Mouse (Mus musculus): ENCODE results near the gene Lrrc1. TPM values are rescaled to one million over a fixed set of nuclear protein-coding genes. Genes with fewer than 3 reads are reported as not detected.

Lrrc1 gene
- total RNA-seq, 2 experiments from 2014 or later, result 4.5 to 5.9 TPM

DNA sequence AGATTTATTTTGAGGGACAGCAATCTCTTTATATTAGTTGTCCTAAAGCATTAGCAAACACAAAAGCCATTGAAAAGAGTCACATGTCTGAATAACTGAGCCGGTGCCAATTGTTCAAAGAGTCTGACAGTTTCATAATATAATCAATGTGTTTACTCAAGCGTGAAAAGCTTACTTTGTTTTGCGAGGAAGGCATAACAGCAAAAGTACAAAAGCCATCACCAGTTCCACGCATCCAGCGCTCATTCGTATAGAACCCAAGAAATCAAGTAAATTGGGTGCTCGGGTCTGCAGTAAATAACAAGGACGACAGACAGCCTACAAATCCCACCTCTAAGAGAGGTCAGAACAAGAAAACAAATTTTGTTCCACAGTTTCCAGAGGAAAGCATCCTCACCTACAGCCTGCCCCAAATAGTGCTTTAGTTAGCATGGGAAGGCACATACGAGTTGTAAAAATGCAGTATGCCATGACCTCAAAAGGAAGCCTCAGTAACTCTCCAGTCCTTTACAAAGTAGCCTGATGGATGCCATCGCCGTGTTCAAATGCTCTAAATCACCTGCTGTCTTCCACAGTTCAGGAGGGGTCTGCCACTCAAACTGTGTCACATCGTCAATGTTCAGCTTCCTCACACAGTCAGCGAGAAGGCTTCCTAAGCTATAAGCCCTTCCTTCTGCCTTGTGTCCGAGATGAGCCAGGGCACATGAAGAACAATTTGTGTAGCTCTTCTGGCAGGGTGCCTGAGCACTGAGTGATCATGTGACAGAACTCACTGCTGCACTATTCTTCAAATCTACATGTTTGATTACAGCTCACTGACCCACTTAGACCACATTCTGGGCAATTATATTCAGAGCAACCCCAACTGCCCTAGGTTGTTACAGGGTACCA lies 41.9 kb downstream of the Lrrc1 start:
- no peak for DNase-seq (ENCODE audit: low spot score in 2 of 2)

DNA sequence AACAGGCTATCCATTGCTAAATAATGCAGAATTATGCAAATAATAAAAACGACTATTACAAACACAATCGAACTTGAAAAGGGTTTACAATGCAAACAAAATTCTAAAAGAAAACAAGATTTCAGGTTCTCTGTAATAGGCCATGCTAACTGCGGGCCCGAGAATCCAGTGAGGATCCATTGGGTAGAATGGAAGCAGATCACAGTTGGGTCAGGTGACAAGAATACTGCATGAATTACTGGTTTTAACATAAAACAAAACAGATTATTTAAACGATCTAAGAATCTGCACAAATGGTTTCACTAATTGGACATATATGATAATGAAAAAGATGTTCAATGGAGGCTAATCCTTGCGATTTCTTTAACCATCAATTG lies 42.5 kb downstream of the Lrrc1 start:
- DNase-seq (ENCODE audit: low spot score in 2 of 2), result no peak

DNA sequence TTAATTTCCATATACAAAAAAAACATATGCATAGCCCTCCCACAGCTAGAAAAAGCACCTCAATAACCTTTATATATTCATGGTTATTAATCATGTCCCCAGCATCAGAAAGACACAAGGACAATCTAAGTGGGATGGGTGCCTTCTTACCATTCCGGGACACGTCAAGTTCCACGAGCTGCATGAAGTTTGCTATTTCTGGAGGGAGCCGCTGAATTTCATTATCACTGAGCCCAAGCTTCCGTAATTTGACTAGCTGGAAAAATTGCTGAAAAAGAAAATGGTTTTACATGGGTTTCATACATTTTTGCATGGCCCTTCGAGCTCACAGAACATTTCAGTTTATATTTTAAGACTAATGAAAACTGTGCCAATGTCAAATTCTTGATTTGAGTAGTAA lies 45.6 kb downstream of the Lrrc1 start:
- no peak for DNase-seq (ENCODE audit: low spot score in 2 of 2)

DNA sequence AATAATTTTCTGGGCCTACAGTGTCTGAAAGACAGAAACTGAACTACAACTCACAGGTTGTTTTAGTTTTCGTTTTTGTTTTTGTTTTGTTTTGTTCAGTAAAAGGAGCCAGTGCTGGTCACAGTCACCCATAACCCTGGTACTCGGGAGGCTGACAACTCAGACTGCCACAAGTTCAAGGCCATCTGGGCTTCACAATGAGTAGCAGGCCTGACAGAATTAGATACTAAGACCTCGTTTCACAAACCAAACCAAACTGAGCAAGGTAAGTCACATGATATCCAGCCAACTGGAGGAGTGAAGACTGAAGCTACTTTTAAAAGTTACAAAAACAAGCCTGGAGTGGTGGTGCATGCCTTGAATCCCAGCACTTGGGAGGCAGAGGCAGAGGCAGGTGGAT lies 46.3 kb downstream of the Lrrc1 start:
- no peak for DNase-seq (ENCODE audit: low spot score in 2 of 2)

DNA sequence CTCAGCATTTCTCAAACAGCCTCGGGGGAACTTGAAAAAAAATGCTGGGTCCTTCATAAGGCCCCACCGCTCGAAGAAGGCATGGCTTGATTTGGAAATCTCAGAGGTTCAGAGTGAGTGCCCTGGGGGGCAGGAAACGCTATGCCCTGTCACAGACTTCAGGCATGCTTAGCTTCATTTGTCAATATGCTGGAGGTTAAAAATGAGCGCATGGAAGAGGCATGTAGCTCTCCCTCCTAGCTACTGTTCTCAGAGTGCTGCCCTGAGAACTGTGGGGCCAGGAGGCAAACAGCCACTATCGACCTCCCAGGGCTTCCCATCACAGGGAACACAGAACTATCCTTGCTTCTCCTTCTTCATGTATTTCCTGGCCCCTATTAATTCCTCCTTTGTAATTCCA lies 47.5 kb downstream of the Lrrc1 start:
- DNase-seq (ENCODE audit: low spot score in 2 of 2), result no peak

DNA sequence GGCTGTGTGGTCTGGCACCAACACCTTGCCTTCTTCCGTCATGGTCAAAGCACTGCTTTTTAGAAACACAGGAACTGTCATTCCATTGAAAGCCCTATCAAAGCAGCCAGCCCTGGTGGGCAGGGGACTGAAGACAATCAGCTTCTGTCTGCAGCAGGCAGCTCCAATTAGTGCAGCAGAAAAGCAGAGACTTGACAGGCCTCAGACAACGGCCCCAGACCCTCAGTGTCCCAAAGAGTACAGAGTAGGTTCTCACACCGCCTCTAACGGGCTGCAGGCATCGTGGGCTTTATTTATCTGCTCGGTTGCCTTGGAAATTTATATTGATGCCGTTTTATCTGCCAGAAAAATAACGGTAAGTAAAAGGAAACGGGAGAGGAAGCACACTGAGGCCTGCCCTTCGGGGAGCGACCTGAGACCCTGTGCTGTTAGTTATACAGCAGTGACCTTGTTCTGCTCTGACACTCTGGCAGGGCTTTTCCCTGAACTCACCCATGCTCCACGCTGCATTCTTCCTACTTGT lies 48.1 kb downstream of the Lrrc1 start:
- no peak for DNase-seq (ENCODE audit: low spot score in 2 of 2)

DNA sequence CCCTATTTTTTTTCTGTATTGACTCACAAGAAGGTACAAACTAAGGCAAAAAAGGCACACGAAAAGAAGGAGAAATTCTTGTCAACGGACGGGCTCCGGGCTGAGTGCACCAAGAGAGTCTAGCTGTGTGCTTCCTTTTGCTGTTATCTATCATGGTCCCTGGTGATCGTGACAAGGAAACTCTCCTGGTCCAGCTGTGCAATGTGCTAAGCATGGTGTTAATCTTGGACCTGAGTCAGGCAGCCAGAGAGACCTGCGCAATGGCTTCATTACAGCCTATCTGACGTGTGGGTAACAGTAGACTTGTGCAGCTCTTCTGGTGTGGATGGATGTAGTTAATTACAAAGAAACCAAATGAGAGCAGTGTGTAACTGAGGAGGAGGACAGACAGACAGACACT lies 50.4 kb downstream of the Lrrc1 start:
- DNase-seq (ENCODE audit: low spot score in 2 of 2), result no peak

DNA sequence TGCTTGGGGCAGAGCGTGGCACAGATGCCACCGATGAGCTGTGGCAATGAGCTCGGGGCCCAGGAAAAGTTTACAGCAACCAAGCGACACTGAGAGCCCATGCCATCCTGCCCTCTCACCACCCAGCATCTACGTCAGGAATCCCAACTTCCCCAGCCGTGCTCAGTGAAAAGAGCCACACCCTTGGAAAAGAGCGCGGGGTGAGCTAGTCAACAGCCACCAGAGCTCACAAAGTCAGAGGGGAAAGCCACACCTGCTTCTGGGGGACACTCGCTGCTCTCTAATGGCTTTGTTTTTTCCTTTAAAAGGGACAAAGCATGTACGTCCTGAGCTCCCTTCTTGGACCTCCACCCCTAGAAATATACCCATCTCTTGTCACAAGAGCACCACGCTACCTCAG lies 56.1 kb downstream of the Lrrc1 start:
- DNase-seq (ENCODE audit: low spot score in 2 of 2), result no peak

DNA sequence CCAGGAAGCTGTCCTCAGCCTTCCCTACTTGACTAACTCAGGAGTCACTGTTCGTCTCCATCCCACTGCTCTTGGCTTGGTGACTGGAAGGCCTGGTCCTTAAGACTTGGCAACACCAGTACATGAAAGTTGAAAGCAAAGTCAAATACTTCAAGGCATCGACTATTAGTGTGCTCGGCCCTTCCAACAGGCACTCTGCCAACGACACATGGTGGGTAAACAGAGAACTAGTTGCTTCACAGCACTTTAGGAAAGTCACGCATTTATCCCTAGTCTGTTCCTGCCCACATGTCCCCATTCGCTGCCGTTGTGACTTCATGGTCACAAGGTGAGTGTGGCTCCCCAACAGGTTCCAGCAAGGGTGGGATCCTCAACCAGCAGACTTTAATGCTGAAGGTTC lies 57.2 kb downstream of the Lrrc1 start:
- no peak for DNase-seq (ENCODE audit: low spot score in 2 of 2)

DNA sequence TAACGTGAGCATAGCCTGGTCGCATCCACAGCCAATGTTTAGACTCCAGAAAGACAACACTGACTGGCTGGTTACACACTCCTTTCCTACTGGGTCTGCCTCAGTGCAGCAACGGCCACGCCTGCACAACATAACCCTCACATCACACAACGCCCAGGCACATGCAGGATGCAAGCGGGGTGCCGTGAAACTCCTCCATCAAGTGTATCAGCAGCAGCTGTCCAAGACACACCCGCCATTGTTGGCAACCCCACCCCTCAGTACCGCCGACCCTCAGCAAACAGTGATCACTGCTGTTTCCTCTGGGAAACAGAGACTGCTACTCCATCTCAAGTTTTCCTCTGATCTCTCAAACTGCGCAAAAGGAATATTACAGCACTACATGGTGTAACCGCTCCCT lies 58.8 kb downstream of the Lrrc1 start:
- no peak for DNase-seq (ENCODE audit: low spot score in 2 of 2)

DNA sequence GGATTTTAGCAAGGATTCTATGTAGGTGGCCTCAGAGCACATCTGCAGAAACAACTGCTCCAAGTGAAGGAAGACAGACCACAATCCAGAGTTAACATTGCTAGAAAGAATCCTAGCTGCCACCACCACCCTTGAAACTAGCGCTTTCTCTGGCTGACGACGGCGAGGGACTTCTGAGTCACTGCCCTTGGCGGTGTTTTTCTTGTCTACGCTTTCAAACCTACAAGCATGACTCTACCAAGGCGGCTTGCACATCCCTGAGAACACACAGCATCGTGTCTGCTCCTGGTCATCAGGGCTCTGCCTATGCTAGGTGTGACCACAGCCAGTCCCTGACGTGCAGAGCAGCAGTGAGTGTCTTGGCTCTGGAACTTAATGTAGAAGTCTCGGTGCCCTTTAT lies 59.9 kb downstream of the Lrrc1 start:
- DNase-seq (ENCODE audit: low spot score in 2 of 2), result no peak

DNA sequence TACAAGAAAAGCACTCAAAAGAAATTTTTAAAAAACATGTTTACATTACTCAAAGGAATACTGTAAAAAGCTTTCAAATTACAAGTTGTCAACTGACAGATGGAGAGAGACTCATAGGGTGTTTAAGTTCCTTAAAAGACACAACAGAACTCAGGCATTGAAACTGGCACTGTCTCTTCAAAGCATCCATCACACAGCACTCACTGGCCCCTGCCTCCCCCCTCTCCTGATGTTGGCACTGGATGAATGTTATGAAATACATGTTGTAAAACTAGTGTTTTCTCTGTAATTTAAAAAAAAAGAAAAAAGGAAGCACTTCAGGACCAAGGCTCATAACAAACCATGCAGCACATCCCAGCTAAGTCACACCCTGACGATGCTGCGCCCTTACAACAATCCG lies 61.1 kb downstream of the Lrrc1 start:
- no peak for DNase-seq (ENCODE audit: low spot score in 2 of 2)

DNA sequence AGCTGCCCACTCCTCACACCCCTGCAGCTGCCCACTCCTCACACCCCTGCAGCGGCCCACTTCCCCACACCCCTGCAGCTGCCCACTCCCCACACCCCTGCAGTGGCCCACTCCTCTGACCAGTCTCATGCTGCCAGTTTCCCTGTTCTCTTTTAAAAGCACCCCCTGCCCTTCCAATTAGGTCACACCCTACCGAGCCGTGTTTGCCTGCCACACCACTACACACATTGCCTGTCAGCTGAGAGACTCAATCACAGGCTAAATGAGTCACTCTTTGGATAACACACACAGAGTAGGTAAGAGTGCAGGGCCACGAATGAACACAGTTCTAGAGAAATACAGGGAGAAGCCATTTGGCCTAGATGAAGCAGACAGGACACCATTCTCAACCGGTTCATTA lies 62.4 kb downstream of the Lrrc1 start:
- no peak for DNase-seq (ENCODE audit: low spot score in 2 of 2)

DNA sequence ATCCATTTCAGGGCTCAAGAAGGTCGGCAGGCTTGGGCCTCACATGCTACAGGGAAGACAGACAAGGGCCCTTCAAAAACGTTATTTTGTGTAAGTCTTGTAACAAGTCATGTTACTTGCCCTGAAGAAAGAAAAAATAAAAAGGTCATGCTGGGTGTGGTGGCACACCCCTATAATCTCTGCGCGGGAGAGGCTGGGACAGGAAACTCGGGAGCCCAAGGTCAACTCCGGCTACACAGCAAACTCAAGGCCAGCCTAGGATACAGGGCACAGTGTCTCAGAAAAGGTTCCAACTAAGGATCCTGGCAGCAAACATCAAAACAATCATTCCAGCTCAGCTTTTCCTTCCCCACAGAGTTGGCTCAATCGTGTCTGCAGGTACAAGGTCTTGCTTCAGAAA lies 63.3 kb downstream of the Lrrc1 start:
- no peak for DNase-seq (ENCODE audit: low spot score in 2 of 2)

DNA sequence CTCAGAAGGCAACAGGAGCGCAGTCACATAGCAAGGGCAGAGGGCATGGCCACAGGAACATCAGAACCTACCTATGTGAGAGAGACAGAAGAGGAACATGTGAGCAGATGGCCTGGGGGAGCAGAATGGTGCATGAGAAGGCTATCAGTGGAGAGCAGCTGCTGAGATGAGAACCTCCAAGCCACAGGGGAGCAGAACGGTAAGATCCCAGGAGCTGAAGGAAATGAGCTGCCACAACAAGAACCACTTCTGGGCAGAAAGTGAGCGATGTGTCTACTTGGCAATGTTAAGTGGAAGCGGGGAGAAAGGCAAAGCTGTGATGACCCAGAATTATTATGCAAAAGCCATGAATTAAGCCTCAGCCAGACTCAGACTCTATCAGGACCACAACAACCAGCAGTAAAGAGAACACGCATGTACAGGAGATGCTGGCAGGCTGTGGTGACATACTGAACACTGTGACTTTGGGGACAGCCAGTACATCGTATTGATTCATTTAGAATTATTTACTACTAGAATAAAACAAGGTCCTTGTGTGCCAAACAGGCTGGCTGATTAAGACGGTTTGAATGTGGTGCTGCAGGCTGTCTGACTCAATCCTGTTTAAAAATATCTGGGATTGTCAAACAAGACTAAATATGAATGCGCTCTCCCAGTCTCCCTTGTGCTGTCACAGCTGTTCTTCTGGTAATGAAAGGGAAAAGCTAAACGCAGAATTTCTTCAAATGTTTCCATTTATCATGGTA lies 63.9 kb downstream of the Lrrc1 start:
- DNase-seq (ENCODE audit: low spot score in 2 of 2), result no peak

DNA sequence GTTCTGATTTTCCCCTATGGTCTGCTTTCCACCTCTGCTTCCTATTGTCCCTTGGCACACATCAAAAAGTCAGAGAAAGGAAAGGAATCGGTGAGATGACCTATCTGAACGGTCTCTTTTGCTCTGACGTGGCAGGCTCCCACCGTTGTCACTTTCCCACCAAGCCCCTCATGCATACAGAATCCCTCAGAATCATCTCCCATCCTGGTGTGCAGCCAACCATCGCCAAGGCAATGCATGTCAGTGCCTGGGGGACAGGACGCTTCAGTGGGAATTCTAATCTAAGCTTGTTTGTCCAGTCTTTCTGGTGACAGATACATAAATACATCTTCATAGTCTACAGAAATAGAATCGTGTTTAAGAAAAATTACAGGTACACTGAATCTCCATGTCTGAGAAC lies 64.7 kb downstream of the Lrrc1 start:
- no peak for DNase-seq (ENCODE audit: low spot score in 2 of 2)

DNA sequence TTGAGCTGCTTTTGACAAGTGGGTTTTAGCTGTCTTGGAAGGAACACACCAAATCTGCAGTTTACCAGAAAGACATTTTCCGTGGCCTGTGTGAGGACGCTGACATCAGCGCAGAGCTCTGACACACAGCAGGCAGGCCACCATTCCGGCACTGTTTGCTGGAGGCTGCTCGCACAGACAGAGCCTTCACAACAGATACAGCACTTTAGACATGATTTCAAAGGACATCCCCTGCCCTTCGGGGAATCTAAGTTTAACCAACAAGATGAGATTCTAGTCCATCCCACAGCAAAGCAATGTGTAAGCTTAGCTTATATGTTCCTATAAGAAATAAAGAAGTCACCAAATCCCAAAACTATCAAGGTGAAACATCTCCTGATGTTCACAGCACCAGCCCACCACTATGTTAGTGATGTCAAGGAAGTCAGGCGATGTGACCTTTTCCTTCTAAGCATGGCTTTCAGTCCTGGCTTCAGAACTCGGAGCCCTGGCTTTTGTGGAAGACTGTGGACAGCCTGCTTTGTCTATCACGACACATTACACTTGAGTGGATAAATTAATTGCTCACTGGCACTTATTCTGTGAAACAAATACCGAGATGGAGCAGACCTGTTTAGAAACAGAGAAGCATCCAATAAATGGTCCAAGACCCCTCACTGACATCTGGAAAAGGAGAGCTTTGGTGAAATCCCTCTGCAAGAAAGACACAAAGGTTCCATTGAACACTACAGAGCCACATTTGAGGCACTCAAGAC lies 66.3 kb downstream of the Lrrc1 start:
- no peak for DNase-seq (ENCODE audit: low spot score in 2 of 2)

DNA sequence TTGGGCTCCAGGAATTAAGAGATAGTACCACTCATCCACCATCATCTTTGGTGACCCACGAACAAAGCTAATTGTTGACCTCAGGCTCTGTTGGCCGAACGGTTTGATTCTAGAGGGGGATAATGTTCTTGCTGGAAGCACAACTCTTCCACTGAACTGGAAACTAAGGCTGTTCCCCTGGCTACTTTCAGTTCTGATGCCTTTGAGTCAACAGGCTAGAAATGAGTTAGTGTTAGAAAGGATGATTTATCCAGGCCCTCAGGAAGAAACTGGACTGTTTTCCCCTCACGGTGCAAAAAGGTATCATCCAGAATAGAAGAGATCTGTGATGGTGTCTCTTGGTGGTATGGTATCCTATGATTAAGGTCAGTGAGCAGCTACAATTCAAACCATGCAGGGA lies 70.1 kb downstream of the Lrrc1 start:
- DNase-seq (ENCODE audit: low spot score in 2 of 2), result no peak

DNA sequence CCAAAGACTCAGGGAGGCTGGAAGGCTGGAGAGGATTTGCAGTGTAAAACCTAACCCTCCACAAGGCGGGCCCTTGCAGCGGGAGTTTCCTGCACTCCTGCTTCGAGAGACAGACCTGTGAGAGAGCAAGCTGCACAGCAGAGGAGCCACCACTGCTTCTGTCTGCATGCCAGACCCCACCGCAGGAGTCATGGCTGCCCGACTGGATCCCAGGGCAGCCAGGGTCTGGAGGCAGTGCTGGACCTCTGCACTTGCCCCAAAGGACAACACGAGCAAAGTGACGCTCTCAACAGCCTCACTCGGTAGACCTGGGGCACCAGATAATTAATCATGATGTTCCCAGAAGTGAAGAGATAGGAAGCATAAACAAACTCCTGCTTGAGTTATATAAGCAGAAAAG lies 72.1 kb downstream of the Lrrc1 start:
- no peak for DNase-seq (ENCODE audit: low spot score in 2 of 2)

DNA sequence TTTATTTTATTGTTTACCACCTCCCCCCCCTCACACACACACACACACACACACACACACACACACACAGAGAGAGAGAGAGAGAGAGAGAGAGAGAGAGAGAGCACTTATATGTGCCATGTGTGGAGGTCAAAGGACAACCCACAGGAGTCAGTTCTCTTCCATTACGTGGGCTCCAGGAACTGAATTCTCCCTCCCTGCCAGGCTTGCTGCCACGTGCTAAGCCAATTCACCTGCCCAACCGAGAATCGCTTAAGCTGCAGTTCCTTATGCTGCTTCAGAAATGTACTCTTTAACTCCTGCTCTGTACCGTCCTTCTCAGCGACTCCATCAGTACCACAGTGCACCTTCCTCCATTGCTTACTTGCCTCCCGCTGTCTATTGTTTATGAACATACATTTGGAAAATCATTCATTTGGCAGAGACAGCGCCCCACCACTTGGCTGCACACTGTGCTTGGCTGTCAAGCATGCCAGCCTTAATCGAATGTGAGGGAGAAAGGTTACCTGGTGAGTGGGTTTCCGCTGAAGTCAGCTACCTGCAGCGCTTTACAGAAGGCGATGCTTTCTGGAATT lies 72.9 kb downstream of the Lrrc1 start:
- DNase-seq (ENCODE audit: low spot score in 2 of 2), result no peak

DNA sequence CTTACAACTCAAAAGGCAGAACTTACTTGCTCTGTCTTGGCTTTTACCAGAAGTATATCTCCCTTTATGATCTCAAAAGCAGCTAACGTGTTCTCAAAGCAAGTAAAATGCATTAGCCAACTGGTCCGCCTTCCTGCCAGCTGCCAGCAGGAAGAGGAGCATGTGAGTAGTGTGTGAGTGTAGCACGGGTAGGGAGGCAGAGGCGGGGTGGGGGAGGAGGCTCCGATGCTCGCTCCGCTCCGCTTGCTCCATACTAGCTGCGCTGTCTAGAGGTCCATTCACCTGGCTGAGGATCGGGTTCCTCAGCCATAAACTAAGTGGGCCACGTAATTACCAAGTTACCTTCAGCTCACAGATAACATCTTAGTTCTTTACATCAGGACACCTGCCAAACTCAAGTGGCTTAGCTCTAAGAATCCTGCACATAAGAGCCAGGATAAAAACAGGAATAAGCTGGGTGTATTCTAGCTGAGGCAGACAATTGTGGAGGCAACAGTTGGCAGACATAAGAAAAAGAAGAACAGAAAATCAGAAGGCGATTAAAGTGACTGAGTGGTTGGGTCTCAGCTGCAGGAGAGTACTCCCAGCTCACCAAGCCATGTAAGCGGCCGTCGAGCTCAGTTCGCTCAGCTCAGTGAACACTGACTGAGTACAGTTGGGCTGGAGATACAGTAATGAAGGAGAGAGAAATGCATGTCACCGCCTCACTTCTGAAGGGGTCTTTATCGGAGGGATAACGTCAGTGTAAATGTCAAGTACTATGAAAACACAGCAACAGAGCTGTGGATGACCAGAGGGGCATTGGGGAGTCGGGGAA lies 74.7 kb downstream of the Lrrc1 start:
- DNase-seq (ENCODE audit: low spot score in 2 of 2), result no peak

All from gastrocnemius, postnatal 4 days (tissue).